Mouse (Mus musculus) midbrain, embryonic 12.5 days (tissue): ENCODE measurements around the gene Dact1. TPM values are rescaled to one million over a fixed set of nuclear protein-coding genes. Genes with fewer than 3 reads are reported as not detected.

ENCODE experiments used
- ATAC-seq: fragments of 200-750 bp; cut with Nextera tagmentation; 2 replicates; pipeline ENCODE4 v1.8.0; 2017; ENCODE audit warnings: low read depth, moderate TSS enrichment, moderate library complexity; ENCODE audit not compliant: low FRiP score
- H3K27ac ChIP-seq: fragments of 300-500 bp; sonication (generic); replicated peaks from 2 replicates; pipeline ENCODE4 v1.5.1; 2016; ENCODE audit warnings: mild to moderate bottlenecking
- H3K27me3 ChIP-seq: fragments of 300-500 bp; sonication (generic); 2 replicates; pipeline ENCODE4 v1.6.1; 2016; ENCODE audit warnings: mild to moderate bottlenecking
- H3K36me3 ChIP-seq: fragments of 300-500 bp; sonication (generic); 2 replicates; pipeline ENCODE4 v1.6.1; 2016
- H3K4me1 ChIP-seq: fragments of 300-500 bp; sonication (generic); 2 replicates; pipeline ENCODE4 v1.6.1; 2016
- H3K4me2 ChIP-seq: fragments of 300-500 bp; sonication (generic); replicated peaks from 2 replicates; pipeline ENCODE4 v1.6.1; 2016; ENCODE audit warnings: mild to moderate bottlenecking, moderate library complexity
- H3K4me3 ChIP-seq: fragments of 300-500 bp; sonication (generic); 2 replicates; pipeline ENCODE4 v1.5.1; 2016; ENCODE audit warnings: mild to moderate bottlenecking
- H3K9ac ChIP-seq: fragments of 300-500 bp; sonication (generic); replicated peaks from 2 replicates; pipeline ENCODE4 v1.6.1; 2016; ENCODE audit warnings: mild to moderate bottlenecking, moderate library complexity
- H3K9me3 ChIP-seq: fragments of 300-500 bp; sonication (generic); 2 replicates; pipeline ENCODE4 v1.6.1; 2016; ENCODE audit warnings: mild to moderate bottlenecking
- WGBS: fragments of 180-500 bp; shearing (Covaris S2); methylation state at CpG from one replicate; pipeline ENCODE4 v1.1.7; 2016; 5-methylcytosine and 5-hydroxymethylcytosine counted together
- polyA plus RNA-seq: library from polyadenylated mRNA; unstranded; fragments of >200 nt; fragmentation: Nextera tagmentation; extraction: Ambion mirVana; gene quantifications from 2 replicates; pipeline ENCODE4 v1.2.1, GENCODE M21; 2016

Gene Dact1
- polyA plus RNA-seq, 1 experiment from 2014 or later = 32.6 TPM

- Histone ChIP-seq H3K36me3 (no peaks in the 10 kb centered on the region), H3K9ac (no peak overlapping the region), H3K27me3 (peaks cover 7% of the 10 kb centered on the region; the same call in 1 of the 2 replicates), H3K4me1 (peaks cover 22% of the 10 kb centered on the region), H3K27ac (no peak overlapping the region), H3K4me3 (no peak overlapping the region), H3K4me2 (no peak overlapping the region), H3K9me3 (no peaks in the 10 kb centered on the region)
- 61% methylated on average over 8 of the region's 8 CpGs for WGBS
- ATAC-seq = no peak
Observed at GRCm38 (mm10) chr12:71296849-71297535, 12.7 kb upstream of the Dact1 start.

- Histone ChIP-seq H3K36me3 (peaks cover 6% of the 10 kb centered on the region; the same call in 1 of the 2 replicates), H3K4me2 (peak overlapping the region; percentile 89), H3K27me3 (peaks cover 21% of the 10 kb centered on the region), H3K9me3 (no peaks in the 10 kb centered on the region), H3K27ac (peak overlapping the region; percentile 88), H3K4me3 (peak overlapping the region; percentile 84), H3K9ac (peak overlapping the region; percentile 88), H3K4me1 (peaks cover 11% of the 10 kb centered on the region)
- peak; percentile 57 for ATAC-seq
- WGBS = under 1% methylated on average over 32 of the region's 56 CpGs
Observed at GRCm38 (mm10) chr12:71310068-71310931, 616 bp downstream of the Dact1 start.

- peak overlapping the region; percentile 89 for H3K4me2 ChIP-seq
- H3K27me3 ChIP-seq = peaks cover 18% of the 10 kb centered on the region
- H3K9me3 ChIP-seq = no peaks in the 10 kb centered on the region
- H3K9ac ChIP-seq = peak overlapping the region; percentile 88; the same call in 1 of the 2 replicates
- H3K27ac ChIP-seq = 0 out of 2 replicates have a peak overlapping the region, but pooled peaks have one; percentile 88
- no peak for ATAC-seq
- H3K4me1 ChIP-seq = peaks cover 11% of the 10 kb centered on the region
- peak overlapping the region; percentile 84 for H3K4me3 ChIP-seq
- WGBS = 36% methylated on average over 13 of the region's 13 CpGs
- H3K36me3 ChIP-seq = peaks cover 9% of the 10 kb centered on the region; the same call in 1 of the 2 replicates
Observed at GRCm38 (mm10) chr12:71311237-71311887, 1.7 kb downstream of the Dact1 start.

GRCm38 (mm10) chr12:71318239-71318638, 8.6 kb downstream of the Dact1 start:
- Histone ChIP-seq H3K4me3 (no peak overlapping the region), H3K9me3 (peaks cover 12% of the 10 kb centered on the region; the same call in 1 of the 2 replicates), H3K27ac (no peak overlapping the region), H3K4me2 (no peak overlapping the region), H3K27me3 (no peaks in the 10 kb centered on the region), H3K4me1 (no peaks in the 10 kb centered on the region), H3K9ac (no peak overlapping the region), H3K36me3 (peaks cover 37% of the 10 kb centered on the region)
- WGBS = 82% methylated on average over 40 of the region's 40 CpGs
- no peak for ATAC-seq

DNA sequence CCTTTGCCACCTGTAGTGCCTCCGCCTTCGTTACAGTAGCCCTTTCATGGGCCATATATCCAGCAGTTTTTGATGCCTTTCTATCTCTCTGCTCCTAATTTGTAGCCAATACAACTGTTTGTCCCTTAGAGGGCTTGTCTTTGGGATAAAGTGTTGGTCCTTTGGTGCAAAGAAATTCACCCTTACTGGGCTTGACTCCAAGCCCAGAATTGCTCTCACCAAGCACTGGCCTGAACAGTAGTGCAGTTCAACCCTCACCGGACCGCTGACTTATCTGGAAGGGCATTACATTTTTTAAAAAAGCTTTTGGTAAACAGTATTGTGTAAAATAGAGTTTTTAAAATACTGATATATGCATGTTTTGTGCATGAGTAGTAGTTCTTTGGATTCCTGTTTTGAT, 9.9 kb downstream of the Dact1 start:
- Histone ChIP-seq H3K36me3 (peaks cover 33% of the 10 kb centered on the region), H3K27me3 (no peaks in the 10 kb centered on the region), H3K9ac (no peak overlapping the region), H3K4me1 (no peaks in the 10 kb centered on the region), H3K4me3 (no peak overlapping the region), H3K27ac (no peak overlapping the region), H3K4me2 (no peak overlapping the region), H3K9me3 (peaks cover 12% of the 10 kb centered on the region; the same call in 1 of the 2 replicates)
- WGBS = 94% methylated on average over 4 of the region's 4 CpGs
- no peak for ATAC-seq

- Histone ChIP-seq H3K4me2 (no peak overlapping the region), H3K4me3 (no peak overlapping the region), H3K9ac (no peak overlapping the region), H3K9me3 (no peaks in the 10 kb centered on the region), H3K27me3 (no peaks in the 10 kb centered on the region), H3K36me3 (no peaks in the 10 kb centered on the region), H3K27ac (no peak overlapping the region), H3K4me1 (peaks cover 13% of the 10 kb centered on the region; the same call in 1 of the 2 replicates)
- WGBS = 80% methylated on average over 3 of the region's 3 CpGs
- ATAC-seq = no peak
Observed at GRCm38 (mm10) chr12:71332646-71333045, 23.0 kb downstream of the Dact1 start.

DNA sequence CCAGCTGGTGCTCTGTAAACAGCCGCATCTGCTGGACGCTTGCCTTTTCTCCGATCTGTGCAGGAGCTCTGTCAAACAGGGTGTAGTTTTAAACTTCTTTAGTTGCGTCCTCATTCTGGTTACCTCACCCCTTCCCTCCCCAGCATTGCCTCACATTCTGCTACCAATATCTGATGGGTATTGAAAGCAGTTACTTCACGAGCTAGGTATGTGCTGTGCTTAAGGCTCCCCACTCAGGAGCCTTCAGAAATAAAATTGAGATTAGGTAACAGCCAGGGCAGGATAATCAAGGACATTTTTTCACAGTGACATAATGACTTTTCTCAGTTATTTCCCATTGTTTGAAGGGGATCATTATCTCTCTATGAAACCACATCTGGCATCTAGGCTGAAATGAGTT, 23.9 kb downstream of the Dact1 start:
- ATAC-seq = no peak
- H3K4me1 ChIP-seq = peaks cover 13% of the 10 kb centered on the region; the same call in 1 of the 2 replicates

GRCm38 (mm10) chr12:71337025-71337582, 27.4 kb downstream of the Dact1 start:
- Histone ChIP-seq H3K27me3 (no peaks in the 10 kb centered on the region), H3K4me1 (peaks cover 23% of the 10 kb centered on the region), H3K4me2 (no peak overlapping the region), H3K4me3 (no peak overlapping the region), H3K9ac (no peak overlapping the region), H3K9me3 (no peaks in the 10 kb centered on the region), H3K27ac (0 out of 2 replicates have a peak overlapping the region, but pooled peaks have one; percentile 5), H3K36me3 (no peaks in the 10 kb centered on the region)
- ATAC-seq = no peak
- 76% methylated on average over 11 of the region's 11 CpGs for WGBS

More for the DNA sequence above, 23.9 kb downstream of the Dact1 start:
- Histone ChIP-seq H3K9ac (no peak overlapping the region), H3K27me3 (no peaks in the 10 kb centered on the region), H3K9me3 (no peaks in the 10 kb centered on the region), H3K4me3 (no peak overlapping the region), H3K4me2 (no peak overlapping the region), H3K36me3 (no peaks in the 10 kb centered on the region), H3K27ac (no peak overlapping the region)
- WGBS = 45% methylated on average over 5 of the region's 5 CpGs

- 63% methylated on average over 6 of the region's 6 CpGs for WGBS
- no peak overlapping the region for H3K9ac ChIP-seq
- H3K36me3 ChIP-seq = no peaks in the 10 kb centered on the region
- H3K27ac ChIP-seq = 0 out of 2 replicates have a peak overlapping the region, but pooled peaks have one; percentile 5
- no peaks in the 10 kb centered on the region for H3K9me3 ChIP-seq
- peaks cover 23% of the 10 kb centered on the region for H3K4me1 ChIP-seq
- no peak overlapping the region for H3K4me2 ChIP-seq
- ATAC-seq = no peak
- H3K27me3 ChIP-seq = no peaks in the 10 kb centered on the region
- H3K4me3 ChIP-seq = no peak overlapping the region
Observed at GRCm38 (mm10) chr12:71337896-71338463, 28.3 kb downstream of the Dact1 start.

DNA sequence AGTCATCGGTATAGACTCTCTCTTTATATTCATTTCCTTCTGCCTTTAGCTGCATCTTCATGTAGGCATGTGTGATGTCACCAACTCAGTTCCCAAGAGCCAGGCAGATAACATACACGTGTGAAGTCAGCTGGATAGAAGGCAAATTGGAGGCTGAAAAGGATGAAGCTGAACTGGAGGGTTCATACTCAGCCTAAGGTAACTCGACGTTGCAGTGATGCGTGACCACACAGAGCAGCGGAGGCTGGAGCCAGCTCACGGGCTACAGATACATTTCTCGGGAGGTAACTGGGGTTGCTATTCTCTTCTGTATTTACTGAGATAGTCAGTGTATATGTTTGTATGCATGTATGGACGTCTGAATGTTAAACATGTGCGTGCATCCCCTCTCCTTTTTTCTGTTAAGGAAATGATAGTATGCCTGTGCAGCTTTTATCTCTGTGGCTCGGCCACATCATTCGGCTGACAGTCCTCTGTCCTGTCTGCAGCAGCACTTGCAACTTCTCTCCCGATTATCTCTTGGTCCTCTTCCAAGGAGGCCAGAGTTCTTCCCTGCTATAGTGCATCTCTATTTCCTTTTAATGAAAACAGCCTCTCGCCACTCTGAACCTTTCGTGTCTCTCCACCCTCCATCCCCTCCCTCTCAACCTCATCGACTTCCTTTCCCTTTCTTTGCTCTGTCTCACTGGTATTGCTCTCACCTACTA, 29.6 kb downstream of the Dact1 start:
- Histone ChIP-seq H3K4me3 (no peak overlapping the region), H3K9ac (no peak overlapping the region), H3K27me3 (no peaks in the 10 kb centered on the region), H3K9me3 (no peaks in the 10 kb centered on the region), H3K4me2 (no peak overlapping the region), H3K4me1 (peaks cover 20% of the 10 kb centered on the region), H3K36me3 (no peaks in the 10 kb centered on the region), H3K27ac (no peak overlapping the region)
- 78% methylated on average over 16 of the region's 16 CpGs for WGBS
- no peak for ATAC-seq

GRCm38 (mm10) chr12:71342397-71342796, 32.7 kb downstream of the Dact1 start:
- H3K9ac ChIP-seq = no peak overlapping the region
- 44% methylated on average over 13 of the region's 13 CpGs for WGBS
- H3K4me3 ChIP-seq = no peak overlapping the region
- no peaks in the 10 kb centered on the region for H3K9me3 ChIP-seq
- H3K4me1 ChIP-seq = peaks cover 12% of the 10 kb centered on the region
- ATAC-seq = no peak
- H3K27ac ChIP-seq = no peak overlapping the region
- H3K27me3 ChIP-seq = no peaks in the 10 kb centered on the region
- H3K4me2 ChIP-seq = no peak overlapping the region
- no peaks in the 10 kb centered on the region for H3K36me3 ChIP-seq
